Mouse (Mus musculus) forebrain, embryonic 16.5 days (tissue): ENCODE measurements at regions not wholly inside any gene's neighbourhood (a gene's known extent, or its start where the extent isn't known, plus 50 kb on each side); places are given as distances from the start of the nearest gene placed in this dataset. TPM values are rescaled to one million over a fixed set of nuclear protein-coding genes. Genes with fewer than 3 reads are reported as not detected.

Experiments used
- ATAC-seq: fragments of 200-750 bp; cut with Nextera tagmentation; 2 replicates; pipeline ENCODE4 v1.8.0; 2017; ENCODE audit warnings: mild to moderate bottlenecking, moderate library complexity
- H3K27ac ChIP-seq: fragments of 300-500 bp; sonication (generic); 2 replicates; pipeline ENCODE4 v1.5.1; 2014; ENCODE audit warnings: low read length, control low read depth
- H3K27me3 ChIP-seq: fragments of 300-500 bp; sonication (generic); replicated peaks from 2 replicates; pipeline ENCODE4 v1.6.1; 2014; ENCODE audit warnings: low read length; ENCODE audit not compliant: control insufficient read depth, insufficient read depth
- H3K36me3 ChIP-seq: fragments of 300-500 bp; sonication (generic); 2 replicates; pipeline ENCODE4 v1.6.1; 2014; ENCODE audit not compliant: control insufficient read depth, insufficient read depth
- H3K4me1 ChIP-seq: fragments of 300-500 bp; sonication (generic); replicated peaks from 2 replicates; pipeline ENCODE4 v1.6.1; 2014; ENCODE audit warnings: low read length; ENCODE audit not compliant: control insufficient read depth, insufficient read depth
- H3K4me2 ChIP-seq: fragments of 300-500 bp; sonication (generic); 2 replicates; pipeline ENCODE4 v1.6.1; 2014; ENCODE audit warnings: mild to moderate bottlenecking, low read length, control low read depth
- H3K4me3 ChIP-seq: fragments of 300-500 bp; sonication (generic); replicated peaks from 2 replicates; pipeline ENCODE4 v1.5.1; 2014; ENCODE audit warnings: mild to moderate bottlenecking, low read length, control low read depth
- H3K9ac ChIP-seq: fragments of 300-500 bp; sonication (generic); replicated peaks from 2 replicates; pipeline ENCODE4 v1.6.1; 2014; ENCODE audit warnings: low read depth, low read length, control low read depth
- H3K9me3 ChIP-seq: fragments of 300-500 bp; sonication (generic); 2 replicates; pipeline ENCODE4 v1.6.1; 2016; ENCODE audit warnings: low read length; ENCODE audit not compliant: control insufficient read depth
- WGBS: fragments of 180-500 bp; shearing (Covaris S2); extraction: QIAGEN DNeasy Blood & Tissue Kit; methylation state at CpG from one replicate; pipeline ENCODE4 v1.1.7; 2014; 5-methylcytosine and 5-hydroxymethylcytosine counted together
- microRNA-seq: library from miRNA; unstranded; fragments of <30 nt; microRNA quantifications from one replicate; pipeline ENCODE4, GENCODE M21; 2017

GRCm38 (mm10) chr14:111418531-111418930, 256.4 kb upstream of the Slitrk5 start:
- Histone ChIP-seq H3K4me1 (no peaks in the 10 kb centered on the region), H3K9me3 (no peaks in the 10 kb centered on the region), H3K27ac (no peak overlapping the region), H3K4me2 (no peak overlapping the region), H3K4me3 (no peak overlapping the region), H3K27me3 (no peaks in the 10 kb centered on the region), H3K9ac (no peak overlapping the region), H3K36me3 (no peaks in the 10 kb centered on the region)
- WGBS, result 50% methylated on average over 3 of the region's 3 CpGs
- ATAC-seq, result no peak

- Histone ChIP-seq H3K27me3 (no peaks in the 10 kb centered on the region), H3K27ac (no peak overlapping the region), H3K36me3 (no peaks in the 10 kb centered on the region), H3K4me2 (no peak overlapping the region), H3K9me3 (no peaks in the 10 kb centered on the region), H3K4me3 (no peak overlapping the region), H3K4me1 (no peaks in the 10 kb centered on the region), H3K9ac (no peak overlapping the region)
- no peak for ATAC-seq
- WGBS, result 91% methylated on average over 2 of the region's 2 CpGs
Observed at GRCm38 (mm10) chr14:111429101-111429857, 245.6 kb upstream of the Slitrk5 start.

Small RNAs in the stretch of these regions (microRNA-seq; reads per million reads assigned to microRNA genes)
- gene Gm22802, result not detected
